Mouse (Mus musculus) embryonic facial prominence, embryonic 14.5 days (tissue): Measurements from ENCODE around the gene Gm6993. TPM values are rescaled to one million over a fixed set of nuclear protein-coding genes. Genes with fewer than 3 reads are reported as not detected.

Experiments
- ATAC-seq: fragments of 200-750 bp; cut with Nextera tagmentation; 2 replicates; pipeline ENCODE4 v1.8.0; 2017; ENCODE audit warnings: low read depth, moderate number of reproducible peaks, moderate TSS enrichment
- DNase-seq: peaks from one replicate; pipeline ENCODE4 v3.0.0-alpha.2; 2015; ENCODE audit warnings: low spot score
- H3K27ac ChIP-seq: fragments of 300-500 bp; sonication (generic); replicated peaks from 2 replicates; pipeline ENCODE4 v1.5.1; 2014; ENCODE audit warnings: low read depth, mild to moderate bottlenecking, low read length, moderate library complexity
- H3K27me3 ChIP-seq: fragments of 300-500 bp; sonication (generic); replicated peaks from 2 replicates; pipeline ENCODE4 v1.6.1; 2014; ENCODE audit warnings: low read length; ENCODE audit not compliant: control insufficient read depth, insufficient read depth
- H3K36me3 ChIP-seq: fragments of 300-500 bp; sonication (generic); 2 replicates; pipeline ENCODE4 v1.6.1; 2014; ENCODE audit warnings: low read length, mixed read lengths; ENCODE audit not compliant: control insufficient read depth, insufficient read depth
- H3K4me1 ChIP-seq: fragments of 300-500 bp; sonication (generic); 2 replicates; pipeline ENCODE4 v1.6.1; 2014; ENCODE audit warnings: antibody characterized with exemption, low read length; ENCODE audit not compliant: control insufficient read depth, insufficient read depth
- H3K4me2 ChIP-seq: fragments of 300-500 bp; sonication (generic); 2 replicates; pipeline ENCODE4 v1.6.1; 2014; ENCODE audit warnings: low read depth, mild to moderate bottlenecking, low read length, moderate library complexity, mixed read lengths
- H3K4me3 ChIP-seq: fragments of 300-500 bp; sonication (generic); 2 replicates; pipeline ENCODE4 v1.5.1; 2014; ENCODE audit warnings: low read depth, mild to moderate bottlenecking, low read length
- H3K9ac ChIP-seq: fragments of 300-500 bp; sonication (generic); 2 replicates; pipeline ENCODE4 v1.6.1; 2014; ENCODE audit warnings: low read depth, mild to moderate bottlenecking, low read length, moderate library complexity, mixed read lengths
- H3K9me3 ChIP-seq: fragments of 300-500 bp; sonication (generic); 2 replicates; pipeline ENCODE4 v1.6.1; 2016; ENCODE audit warnings: low read length; ENCODE audit not compliant: control insufficient read depth
- WGBS: fragments of 180-500 bp; shearing (Covaris S2); extraction: QIAGEN DNeasy Blood & Tissue Kit; methylation state at CpG from one replicate; pipeline ENCODE4 v1.1.7; 2014; 5-methylcytosine and 5-hydroxymethylcytosine counted together
- polyA plus RNA-seq: library from polyadenylated mRNA; unstranded; fragments of >200 nt; fragmentation: Nextera tagmentation; extraction: Ambion mirVana; gene quantifications from 2 replicates; pipeline ENCODE4 v1.2.1, GENCODE M21; 2014

The Gm6993 gene
- polyA plus RNA-seq, 1 experiment from 2014 or later = not detected

- H3K4me3 ChIP-seq = no peak overlapping the region
- no peak overlapping the region for H3K4me2 ChIP-seq
- DNase-seq (no peak), ATAC-seq (no peak; the same call in 1 of the 2 replicates)
- no peaks in the 10 kb centered on the region for H3K27me3 ChIP-seq
- H3K27ac ChIP-seq = no peak overlapping the region
- WGBS = 72% methylated on average over 9 of the region's 9 CpGs
- no peaks in the 10 kb centered on the region for H3K9me3 ChIP-seq
- H3K9ac ChIP-seq = no peak overlapping the region
- peaks cover 4% of the 10 kb centered on the region; the same call in 1 of the 2 replicates for H3K4me1 ChIP-seq
- H3K36me3 ChIP-seq = peaks cover 93% of the 10 kb centered on the region
Observed at GRCm38 (mm10) chr12:31281100-31281591, 40.6 kb downstream of the Gm6993 start.

GRCm38 (mm10) chr12:31282241-31282640, 41.7 kb downstream of the Gm6993 start:
- DNase-seq (no peak), ATAC-seq (no peak)
- no peak overlapping the region for H3K4me2 ChIP-seq
- no peaks in the 10 kb centered on the region for H3K27me3 ChIP-seq
- no peak overlapping the region for H3K9ac ChIP-seq
- no peaks in the 10 kb centered on the region for H3K9me3 ChIP-seq
- WGBS = 89% methylated on average over 5 of the region's 5 CpGs
- H3K36me3 ChIP-seq = peaks cover 94% of the 10 kb centered on the region
- H3K4me3 ChIP-seq = no peak overlapping the region
- H3K27ac ChIP-seq = no peak overlapping the region
- peaks cover 4% of the 10 kb centered on the region; the same call in 1 of the 2 replicates for H3K4me1 ChIP-seq

GRCm38 (mm10) chr12:31283131-31283530, 42.6 kb downstream of the Gm6993 start:
- H3K4me3 ChIP-seq = no peak overlapping the region
- H3K9me3 ChIP-seq = no peaks in the 10 kb centered on the region
- peaks cover 4% of the 10 kb centered on the region; the same call in 1 of the 2 replicates for H3K4me1 ChIP-seq
- WGBS = 85% methylated on average over 4 of the region's 4 CpGs
- no peak overlapping the region for H3K9ac ChIP-seq
- no peak overlapping the region for H3K27ac ChIP-seq
- ATAC-seq (no peak), DNase-seq (no peak)
- H3K36me3 ChIP-seq = peaks cover 95% of the 10 kb centered on the region
- no peaks in the 10 kb centered on the region for H3K27me3 ChIP-seq
- H3K4me2 ChIP-seq = no peak overlapping the region

GRCm38 (mm10) chr12:31283617-31284136, 43.1 kb downstream of the Gm6993 start:
- peaks cover 95% of the 10 kb centered on the region for H3K36me3 ChIP-seq
- H3K27me3 ChIP-seq = no peaks in the 10 kb centered on the region
- no peak overlapping the region for H3K9ac ChIP-seq
- H3K4me1 ChIP-seq = peaks cover 4% of the 10 kb centered on the region; the same call in 1 of the 2 replicates
- H3K27ac ChIP-seq = no peak overlapping the region
- no peak for DNase-seq
- no peak overlapping the region for H3K4me2 ChIP-seq
- WGBS = 54% methylated on average over 4 of the region's 4 CpGs
- H3K9me3 ChIP-seq = no peaks in the 10 kb centered on the region
- no peak overlapping the region for H3K4me3 ChIP-seq
- peak; percentile 30; the same call in 1 of the 2 replicates for ATAC-seq

GRCm38 (mm10) chr12:31289046-31289445, 48.5 kb downstream of the Gm6993 start:
- WGBS = 79% methylated on average over 10 of the region's 10 CpGs
- ATAC-seq (peak; percentile 64), DNase-seq (peak; percentile 77)
- peaks cover 4% of the 10 kb centered on the region; the same call in 1 of the 2 replicates for H3K4me1 ChIP-seq
- no peak overlapping the region for H3K9ac ChIP-seq
- no peak overlapping the region for H3K4me3 ChIP-seq
- H3K36me3 ChIP-seq = peaks cover 88% of the 10 kb centered on the region
- no peak overlapping the region for H3K4me2 ChIP-seq
- H3K27me3 ChIP-seq = no peaks in the 10 kb centered on the region
- no peaks in the 10 kb centered on the region for H3K9me3 ChIP-seq
- no peak overlapping the region for H3K27ac ChIP-seq

Other genes with a start within 250 kb of the Gm6993 start
- gene Fam110c, start 166.9 kb upstream of the Gm6993 start, polyA plus RNA-seq = 0.63 and 0.67 TPM in 2 replicates
- 84.2 and 93.9 TPM in 2 replicates for gene Lamb1, start 24.5 kb downstream of the Gm6993 start, polyA plus RNA-seq
- 127 and 138 TPM in 2 replicates for gene Dld, start 110.7 kb downstream of the Gm6993 start, polyA plus RNA-seq
- 0.07 TPM in 1 of 2 replicates, not detected in the other for gene Slc26a3, start 150.1 kb downstream of the Gm6993 start, polyA plus RNA-seq